Mouse (Mus musculus) liver, embryonic 14.5 days (tissue): ENCODE data around the gene Dvl2.

ENCODE experiments used
- CTCF ChIP-seq: IDR thresholded peaks from 2 replicates; pipeline ENCODE4 v1.5.1; 2016; ENCODE audit warnings: antibody characterized with exemption, low read depth, control low read depth
- EP300 ChIP-seq: IDR thresholded peaks from 2 replicates; pipeline ENCODE4 v1.6.1; 2016; ENCODE audit warnings: antibody characterized with exemption, low read depth

DNA sequence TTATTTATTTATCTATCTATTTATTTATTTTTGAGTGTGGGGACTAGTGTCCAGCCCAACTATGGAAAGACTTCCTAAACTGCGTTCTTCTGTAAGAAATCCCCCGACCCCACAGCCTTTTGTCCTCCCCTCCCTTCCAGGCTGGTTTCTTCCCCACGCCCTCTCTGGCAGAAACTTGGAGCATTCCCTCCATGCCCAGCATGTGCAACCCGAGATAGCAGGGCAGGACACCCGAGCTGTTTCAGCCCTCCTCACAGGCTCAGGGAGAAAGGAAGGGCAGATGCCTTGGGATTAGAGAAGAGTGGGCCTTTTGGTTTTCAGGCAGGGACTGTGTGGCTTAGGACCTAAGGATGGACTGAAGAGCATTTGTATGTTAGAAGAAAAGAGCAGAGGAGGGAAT is 17.5 kb upstream of the Dvl2 start:
- TF ChIP-seq CTCF (no peak), EP300 (no peak)
